Mouse (Mus musculus) heart, embryonic 10.5 days (tissue): Measurements from ENCODE around the gene Gm28047. TPM values are rescaled to one million over a fixed set of nuclear protein-coding genes. Genes with fewer than 3 reads are reported as not detected.
"Not testable (repeated sequence)": the region's sequence is repeated elsewhere in the genome, so short reads cannot be mapped to it uniquely, and the experiment has no call there.

Experiments used
- DNase-seq: peaks from one replicate; pipeline ENCODE4 v3.0.0-alpha.2; 2017; ENCODE audit warnings: low spot score
- H3K27ac ChIP-seq: fragments of 300-500 bp; sonication (generic); 2 replicates; pipeline ENCODE4 v1.5.1; 2016; ENCODE audit warnings: mild to moderate bottlenecking
- H3K27me3 ChIP-seq: fragments of 300-500 bp; sonication (generic); 2 replicates; pipeline ENCODE4 v1.6.1; 2016; ENCODE audit warnings: mild to moderate bottlenecking; ENCODE audit not compliant: poor library complexity, insufficient read depth, severe bottlenecking
- H3K36me3 ChIP-seq: fragments of 300-500 bp; sonication (generic); 2 replicates; pipeline ENCODE4 v1.6.1; 2016; ENCODE audit warnings: mild to moderate bottlenecking, moderate library complexity
- H3K4me1 ChIP-seq: fragments of 300-500 bp; sonication (generic); 2 replicates; pipeline ENCODE4 v1.6.1; 2016; ENCODE audit warnings: mild to moderate bottlenecking
- H3K4me3 ChIP-seq: fragments of 300-500 bp; sonication (generic); 2 replicates; pipeline ENCODE4 v1.5.1; 2016; ENCODE audit warnings: mild to moderate bottlenecking, moderate library complexity
- H3K9me3 ChIP-seq: fragments of 300-500 bp; sonication (generic); 2 replicates; pipeline ENCODE4 v1.6.1; 2016; ENCODE audit warnings: mild to moderate bottlenecking, moderate library complexity
- WGBS: fragments of 180-500 bp; shearing (Covaris S2); methylation state at CpG from one replicate; pipeline ENCODE4 v1.1.7; 2016; 5-methylcytosine and 5-hydroxymethylcytosine counted together
- polyA plus RNA-seq: library from polyadenylated mRNA; unstranded; fragments of >200 nt; fragmentation: Nextera tagmentation; extraction: Ambion mirVana; gene quantifications from 2 replicates; pipeline ENCODE4 v1.2.1, GENCODE M21; 2016

Gm28047 gene
- polyA plus RNA-seq, 1 experiment from 2014 or later, result not detected

GRCm38 (mm10) chr15:102651928-102652660 is 27.2 kb upstream of the Gm28047 start:
- H3K9me3 ChIP-seq, H3K4me3 ChIP-seq, H3K27ac ChIP-seq, H3K36me3 ChIP-seq, DNase-seq, H3K27me3 ChIP-seq: not testable (repeated sequence)
- 78% methylated on average over 9 of the region's 9 CpGs for WGBS
- H3K4me1 ChIP-seq, result peaks cover 10% of the 10 kb centered on the region; the same call in 1 of the 2 replicates

- no peak for DNase-seq
- Histone ChIP-seq H3K4me3 (no peak overlapping the region), H3K36me3 (no peaks in the 10 kb centered on the region), H3K9me3 (no peaks in the 10 kb centered on the region), H3K27me3 (no peaks in the 10 kb centered on the region), H3K4me1 (0 out of 2 replicates have a peak, but pooled peaks cover 2% of the 10 kb centered on the region), H3K27ac (no peak overlapping the region)
- WGBS, result 78% methylated on average over 3 of the region's 3 CpGs
Observed at GRCm38 (mm10) chr15:102651107-102651506, 26.2 kb upstream of the Gm28047 start.

DNA sequence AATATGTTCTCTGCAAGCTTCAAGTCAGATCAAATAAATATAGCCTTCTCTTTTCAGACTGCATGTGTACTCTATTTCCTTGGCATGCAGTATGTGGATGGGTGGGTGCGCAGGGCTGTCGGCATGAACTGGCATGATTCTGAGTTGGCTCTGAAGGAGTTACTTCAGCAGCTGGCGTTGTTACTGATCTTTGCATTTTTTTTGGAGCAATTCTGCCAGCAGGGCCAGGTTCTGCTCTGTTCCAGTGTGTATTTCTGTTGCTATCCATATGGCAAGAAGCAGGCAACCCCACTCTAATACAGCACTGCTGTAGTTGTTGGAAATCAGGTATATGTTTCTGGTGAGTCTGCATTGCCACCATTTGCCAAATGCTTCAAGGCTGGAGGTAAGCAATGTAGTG is 10.9 kb upstream of the Gm28047 start:
- WGBS, result 87% methylated on average over 3 of the region's 3 CpGs
- Histone ChIP-seq H3K36me3 (no peaks in the 10 kb centered on the region), H3K27me3 (no peaks in the 10 kb centered on the region), H3K4me1 (no peaks in the 10 kb centered on the region), H3K4me3 (no peak overlapping the region), H3K27ac (no peak overlapping the region), H3K9me3 (no peaks in the 10 kb centered on the region)
- no peak for DNase-seq

GRCm38 (mm10) chr15:102634684-102635083 is 9.8 kb upstream of the Gm28047 start:
- H3K27ac ChIP-seq, result no peak overlapping the region
- DNase-seq, result no peak
- no peaks in the 10 kb centered on the region for H3K36me3 ChIP-seq
- H3K27me3 ChIP-seq, result no peaks in the 10 kb centered on the region
- WGBS, result 91% methylated on average over 8 of the region's 8 CpGs
- H3K4me3 ChIP-seq, result no peak overlapping the region
- H3K4me1 ChIP-seq, result no peaks in the 10 kb centered on the region
- no peaks in the 10 kb centered on the region for H3K9me3 ChIP-seq

DNA sequence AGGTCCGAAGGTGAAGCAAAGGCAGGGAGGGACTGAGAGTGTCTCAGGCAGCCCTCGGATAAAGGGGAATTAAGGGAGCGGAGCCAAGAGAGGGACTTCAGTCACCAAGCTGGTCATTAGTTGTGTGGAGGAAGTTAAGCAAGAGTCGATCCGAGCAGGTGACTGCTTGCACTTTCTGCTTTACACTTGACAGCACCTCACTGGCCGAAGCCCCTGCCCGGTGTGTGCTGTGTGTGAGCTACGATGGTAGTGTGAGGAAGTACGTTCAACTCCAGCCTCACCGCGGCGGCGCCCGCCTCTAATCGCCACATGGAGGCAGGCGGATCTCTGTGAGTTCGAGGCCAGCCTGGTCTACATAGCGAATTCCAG is 804 bp upstream of the Gm28047 start:
- H3K36me3 ChIP-seq, result no peaks in the 10 kb centered on the region
- peak overlapping the region; percentile 96 for H3K27ac ChIP-seq
- no peaks in the 10 kb centered on the region for H3K27me3 ChIP-seq
- under 1% methylated on average over 18 of the region's 18 CpGs for WGBS
- H3K4me1 ChIP-seq, result peaks cover 13% of the 10 kb centered on the region
- H3K9me3 ChIP-seq, result no peaks in the 10 kb centered on the region
- DNase-seq, result no peak
- H3K4me3 ChIP-seq, result peak overlapping the region; percentile 72

DNA sequence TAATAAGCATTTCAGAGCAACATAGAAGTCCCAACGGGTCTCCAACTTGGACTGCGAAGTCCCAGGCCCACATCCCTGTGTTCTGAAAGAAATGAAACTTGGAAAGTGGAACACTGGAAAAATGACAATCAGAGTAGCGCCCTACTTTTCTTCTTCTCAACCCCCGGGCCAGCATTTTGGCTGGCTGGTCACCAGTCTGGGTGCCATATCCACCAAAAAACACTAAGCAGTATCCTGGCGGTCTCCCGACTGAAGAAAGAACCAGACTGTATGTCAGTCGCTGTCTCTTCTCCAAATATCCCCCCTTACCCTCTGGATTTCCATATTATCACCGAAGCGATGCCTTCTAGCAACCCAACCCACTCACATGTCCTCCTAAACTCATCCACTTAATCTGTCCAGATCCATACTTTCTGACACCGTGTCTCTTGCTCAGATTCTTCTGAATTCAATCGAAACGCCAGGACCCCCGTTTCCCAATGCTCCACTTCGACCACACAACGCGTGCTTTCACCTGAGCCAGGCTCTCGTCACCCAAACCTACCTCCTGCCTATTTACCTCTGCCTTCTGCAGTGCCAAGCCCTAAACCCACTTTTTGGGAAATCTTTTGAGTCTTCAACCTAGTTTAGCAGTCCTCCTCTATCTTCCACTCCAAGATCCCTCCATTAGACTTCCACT is 437 bp downstream of the Gm28047 start:
- Histone ChIP-seq H3K27ac (peak overlapping the region; percentile 96), H3K9me3 (no peaks in the 10 kb centered on the region), H3K36me3 (peaks cover 2% of the 10 kb centered on the region; the same call in 1 of the 2 replicates), H3K4me1 (peaks cover 13% of the 10 kb centered on the region), H3K4me3 (peak overlapping the region; percentile 72), H3K27me3 (no peaks in the 10 kb centered on the region)
- DNase-seq, result no peak
- WGBS, result 5% methylated on average over 17 of the region's 17 CpGs

GRCm38 (mm10) chr15:102623121-102623520 is 1.7 kb downstream of the Gm28047 start:
- WGBS, result 87% methylated on average over 3 of the region's 3 CpGs
- no peak for DNase-seq
- peaks cover 7% of the 10 kb centered on the region; the same call in 1 of the 2 replicates for H3K36me3 ChIP-seq
- H3K27me3 ChIP-seq, result no peaks in the 10 kb centered on the region
- H3K9me3 ChIP-seq, result no peaks in the 10 kb centered on the region
- H3K4me3 ChIP-seq, result no peak overlapping the region
- H3K4me1 ChIP-seq, result peaks cover 13% of the 10 kb centered on the region
- no peak overlapping the region for H3K27ac ChIP-seq

DNA sequence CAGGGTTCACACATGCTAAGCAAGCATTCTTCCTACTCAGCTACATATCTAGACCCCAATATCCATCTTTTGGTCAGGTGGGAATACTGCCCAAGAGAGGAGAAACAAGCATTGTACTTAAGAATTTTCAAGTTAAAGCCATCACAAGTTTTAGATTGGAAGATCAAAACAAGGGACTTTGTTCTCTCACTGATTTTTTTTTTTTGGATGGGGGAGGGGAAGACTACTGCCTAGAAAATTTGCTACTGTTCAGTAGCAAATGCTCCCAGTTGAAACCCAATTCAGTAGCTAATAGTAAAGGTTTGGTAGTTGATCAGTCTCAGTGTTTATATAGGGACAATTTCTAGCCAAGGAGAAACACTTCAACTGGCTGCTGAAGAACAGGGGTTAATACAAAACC is 2.3 kb downstream of the Gm28047 start:
- Histone ChIP-seq H3K27me3 (no peaks in the 10 kb centered on the region), H3K36me3 (peaks cover 7% of the 10 kb centered on the region; the same call in 1 of the 2 replicates), H3K9me3 (no peaks in the 10 kb centered on the region), H3K4me1 (peaks cover 13% of the 10 kb centered on the region), H3K27ac (no peak overlapping the region), H3K4me3 (no peak overlapping the region)
- no peak for DNase-seq

- WGBS, result 95% methylated on average over 1 of the region's 1 CpGs
- peaks cover 7% of the 10 kb centered on the region; the same call in 1 of the 2 replicates for H3K36me3 ChIP-seq
- no peak overlapping the region for H3K4me3 ChIP-seq
- no peaks in the 10 kb centered on the region for H3K27me3 ChIP-seq
- no peak overlapping the region for H3K27ac ChIP-seq
- no peak for DNase-seq
- peaks cover 10% of the 10 kb centered on the region for H3K4me1 ChIP-seq
- H3K9me3 ChIP-seq, result no peaks in the 10 kb centered on the region
Observed at GRCm38 (mm10) chr15:102620765-102621164, 4.1 kb downstream of the Gm28047 start.

DNA sequence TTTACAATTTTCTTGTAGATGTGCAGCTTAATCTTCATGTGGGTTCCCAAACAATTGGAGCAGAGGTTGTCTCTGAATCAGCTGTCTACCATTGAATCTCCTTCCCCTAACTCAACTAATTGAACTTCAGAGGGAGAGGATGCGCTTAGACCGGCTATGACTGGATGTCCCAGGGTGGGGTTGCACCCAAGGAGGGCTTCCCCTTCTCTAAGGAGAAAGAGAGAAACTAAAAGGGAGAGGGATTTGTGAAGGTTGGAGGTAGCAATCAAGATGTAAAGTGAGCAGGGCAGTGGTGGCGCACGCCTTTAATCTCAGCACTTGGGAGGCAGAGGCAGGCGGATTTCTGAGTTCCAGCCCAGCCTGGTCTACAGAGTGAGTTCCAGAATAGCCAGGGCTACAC is 5.4 kb downstream of the Gm28047 start:
- H3K4me1 ChIP-seq, result peaks cover 8% of the 10 kb centered on the region; the same call in 1 of the 2 replicates
- no peaks in the 10 kb centered on the region for H3K27me3 ChIP-seq
- no peak overlapping the region for H3K27ac ChIP-seq
- DNase-seq, result no peak
- no peaks in the 10 kb centered on the region for H3K9me3 ChIP-seq
- WGBS, result 96% methylated on average over 5 of the region's 5 CpGs
- no peak overlapping the region for H3K4me3 ChIP-seq
- H3K36me3 ChIP-seq, result peaks cover 7% of the 10 kb centered on the region; the same call in 1 of the 2 replicates

- Histone ChIP-seq H3K9me3 (no peaks in the 10 kb centered on the region), H3K27ac (no peak overlapping the region), H3K4me1 (peaks cover 7% of the 10 kb centered on the region), H3K4me3 (no peak overlapping the region), H3K36me3 (peaks cover 12% of the 10 kb centered on the region; the same call in 1 of the 2 replicates), H3K27me3 (no peaks in the 10 kb centered on the region)
- no peak for DNase-seq
- 94% methylated on average over 1 of the region's 1 CpGs for WGBS
Observed at GRCm38 (mm10) chr15:102617654-102618053, 7.2 kb downstream of the Gm28047 start.

DNA sequence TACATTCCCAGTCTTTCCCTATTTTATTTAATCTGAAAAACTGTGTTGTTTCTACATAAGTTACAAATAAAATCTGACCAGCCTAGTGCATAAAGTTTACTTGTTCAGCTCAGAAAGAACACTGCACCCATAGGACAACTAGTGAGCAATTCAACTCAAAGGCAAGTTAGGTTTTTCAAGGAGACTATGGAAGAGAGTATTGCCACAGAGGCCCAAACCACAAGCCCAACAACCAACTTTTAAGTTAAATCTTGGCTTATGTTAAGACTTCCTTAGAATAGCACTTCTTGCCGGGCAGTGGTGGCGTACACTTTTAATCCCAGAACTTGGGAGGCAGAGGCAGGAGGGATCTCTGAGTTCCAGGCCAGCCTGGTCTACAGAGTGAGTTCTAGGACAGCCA is 8.7 kb downstream of the Gm28047 start:
- Histone ChIP-seq H3K27ac (no peak overlapping the region), H3K9me3 (no peaks in the 10 kb centered on the region), H3K4me1 (peaks cover 4% of the 10 kb centered on the region; the same call in 1 of the 2 replicates), H3K36me3 (peaks cover 12% of the 10 kb centered on the region; the same call in 1 of the 2 replicates), H3K4me3 (no peak overlapping the region), H3K27me3 (no peaks in the 10 kb centered on the region)
- no peak for DNase-seq
- WGBS, result 88% methylated on average over 2 of the region's 2 CpGs

DNA sequence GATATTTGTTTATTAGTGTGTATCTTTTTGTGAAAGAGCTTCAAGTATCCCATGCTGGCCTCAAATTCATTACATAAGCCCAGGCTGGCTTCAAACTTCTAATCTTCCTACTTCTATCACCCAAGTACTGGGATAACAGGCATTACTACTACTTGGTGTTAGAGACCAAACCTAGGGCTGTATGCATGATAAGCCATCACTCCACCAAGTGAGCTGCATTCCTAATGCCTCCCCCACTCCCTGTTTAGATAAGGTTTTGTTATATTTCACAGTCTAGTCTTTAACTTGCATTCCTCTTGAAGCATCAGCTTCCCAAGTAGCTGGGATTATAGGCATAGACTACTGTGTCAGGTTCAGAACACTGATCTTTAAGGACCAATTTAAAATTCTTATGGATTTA is 10.6 kb downstream of the Gm28047 start:
- H3K4me1 ChIP-seq, result peaks cover 4% of the 10 kb centered on the region; the same call in 1 of the 2 replicates
- H3K27ac ChIP-seq, result no peak overlapping the region

More for the DNA sequence above, 10.6 kb downstream of the Gm28047 start:
- Histone ChIP-seq H3K36me3 (peaks cover 9% of the 10 kb centered on the region; the same call in 1 of the 2 replicates), H3K27me3 (no peaks in the 10 kb centered on the region), H3K4me3 (no peak overlapping the region), H3K9me3 (no peaks in the 10 kb centered on the region)
- DNase-seq, result no peak
